Mouse (Mus musculus) urinary bladder, postnatal 10 days (tissue): Measurements from ENCODE around the gene Gm16181.

ENCODE experiments used
- DNase-seq: peaks from one replicate; pipeline ENCODE4 v3.0.0; 2022; ENCODE audit warnings: low spot score

Gm16181 gene

DNA sequence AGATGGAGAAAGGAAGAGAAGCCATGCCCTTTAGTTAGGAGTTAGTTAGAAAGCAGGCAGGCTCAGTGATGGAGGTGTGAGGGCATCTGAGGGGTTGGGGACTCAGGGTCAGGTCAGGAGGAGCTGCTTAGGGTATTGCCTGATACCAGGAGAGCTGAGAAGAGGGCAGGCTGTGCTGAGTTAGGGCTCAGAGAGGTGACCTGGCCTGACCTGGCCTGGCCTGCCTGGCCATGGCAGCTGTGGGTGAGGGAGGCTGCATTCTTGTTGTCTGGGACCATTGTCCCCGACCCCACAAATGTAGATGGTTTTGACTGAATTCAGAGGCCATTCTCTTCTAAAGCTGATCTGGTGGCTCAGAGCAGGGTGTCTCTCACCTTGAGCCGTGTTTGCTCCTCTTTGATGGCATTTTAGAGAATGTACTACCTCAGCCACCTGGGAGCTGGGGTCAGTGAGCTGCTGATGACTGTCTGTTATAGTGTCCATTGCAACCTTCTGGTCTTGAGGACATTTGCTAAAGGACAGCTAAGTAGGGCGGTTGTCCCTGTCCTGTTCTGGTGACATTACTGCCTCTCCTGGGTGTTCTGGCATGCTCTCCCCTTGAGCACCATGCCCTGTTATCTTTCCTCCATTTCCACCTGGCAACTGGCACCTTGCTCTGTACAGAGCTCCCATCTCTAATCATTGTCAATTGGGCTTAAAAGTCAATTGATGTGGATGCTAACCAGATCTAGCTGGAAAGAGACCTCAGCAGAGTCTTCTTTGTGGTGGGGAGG, 29.9 kb downstream of the Gm16181 start:
- DNase-seq, result no peak

GRCm38 (mm10) chr17:35251162-35251719, 30.6 kb downstream of the Gm16181 start:
- no peak for DNase-seq

GRCm38 (mm10) chr17:35251981-35252380, 31.3 kb downstream of the Gm16181 start:
- no peak for DNase-seq

GRCm38 (mm10) chr17:35252619-35253292, 32.1 kb downstream of the Gm16181 start:
- DNase-seq, result no peak

DNA sequence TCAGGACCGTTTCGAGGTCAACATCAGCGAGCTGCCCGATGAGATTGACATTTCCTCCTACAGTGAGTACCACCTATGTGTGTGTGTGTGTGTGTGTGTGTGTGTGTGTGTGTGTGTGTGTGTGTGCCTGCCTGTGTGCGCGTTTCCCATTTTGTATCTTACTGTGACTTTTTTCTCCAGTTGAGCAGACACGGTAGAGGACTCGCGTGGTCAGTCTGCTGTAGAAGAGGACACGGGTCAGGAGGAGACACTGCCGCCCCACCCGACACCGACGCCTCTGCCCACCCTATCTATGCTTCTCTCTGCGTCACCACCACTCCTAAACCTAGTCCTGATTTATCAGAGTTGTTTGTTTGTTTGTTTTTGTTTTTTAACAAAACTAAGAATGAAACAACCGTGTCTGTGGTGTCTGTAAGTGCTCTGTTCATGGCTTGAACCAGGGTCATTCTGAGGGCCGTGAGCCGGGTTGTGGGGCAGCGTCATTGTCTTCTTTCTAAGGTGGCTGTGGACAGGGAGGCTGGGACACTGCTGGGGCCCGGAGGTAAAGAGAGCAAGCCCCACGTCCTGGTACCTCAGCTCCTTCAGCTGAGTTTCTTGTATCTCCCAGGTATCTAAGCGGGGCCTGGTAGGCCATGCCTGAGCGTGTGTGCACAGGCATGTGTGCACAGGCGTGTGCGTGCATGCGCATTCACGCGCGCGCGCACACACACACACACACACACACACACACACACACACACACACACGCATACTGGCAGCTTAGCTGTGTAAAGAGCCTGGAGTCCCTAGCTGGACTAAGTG, 32.9 kb downstream of the Gm16181 start:
- DNase-seq, result no peak

GRCm38 (mm10) chr17:35254241-35255098, 33.8 kb downstream of the Gm16181 start:
- no peak for DNase-seq

GRCm38 (mm10) chr17:35255301-35255700, 34.7 kb downstream of the Gm16181 start:
- no peak for DNase-seq

- no peak for DNase-seq
Measured at GRCm38 (mm10) chr17:35255704-35256103, 35.1 kb downstream of the Gm16181 start.

GRCm38 (mm10) chr17:35257378-35257777, 36.7 kb downstream of the Gm16181 start:
- DNase-seq, result no peak

DNA sequence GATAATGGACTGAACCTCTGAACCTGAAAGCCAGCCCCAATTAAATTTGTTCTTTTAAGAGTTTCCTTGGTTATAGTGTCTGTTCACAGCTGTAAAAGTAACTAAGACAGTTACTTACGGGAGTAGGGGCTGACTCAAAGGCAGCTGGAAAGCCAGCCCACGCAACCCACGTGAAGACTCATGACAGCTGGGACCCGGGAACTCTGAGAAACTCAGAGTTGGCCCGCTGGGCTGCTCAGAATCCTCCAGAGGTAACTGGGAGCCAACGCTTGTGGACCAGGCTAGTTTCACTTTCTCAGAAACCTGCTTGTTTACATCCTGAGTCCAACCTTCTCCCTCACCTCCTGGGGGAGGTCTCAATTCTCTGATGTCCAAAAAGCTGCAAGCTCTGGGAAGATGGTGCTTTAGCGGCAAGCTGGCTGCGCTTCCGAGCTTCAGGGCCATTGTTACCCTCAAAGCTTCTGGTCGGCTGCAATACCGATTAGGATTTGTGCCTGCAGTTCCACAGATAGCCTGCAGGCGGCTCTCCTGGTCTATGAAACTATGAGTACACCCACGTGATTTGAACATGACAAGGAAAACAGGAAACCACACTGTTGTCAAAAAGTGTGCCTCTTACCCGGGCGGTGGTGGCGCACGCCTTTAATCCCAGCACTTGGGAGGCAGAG, 37.3 kb downstream of the Gm16181 start:
- peak; percentile 70 for DNase-seq

- DNase-seq, result no peak
Measured at GRCm38 (mm10) chr17:35258492-35259478, 38.2 kb downstream of the Gm16181 start.

DNA sequence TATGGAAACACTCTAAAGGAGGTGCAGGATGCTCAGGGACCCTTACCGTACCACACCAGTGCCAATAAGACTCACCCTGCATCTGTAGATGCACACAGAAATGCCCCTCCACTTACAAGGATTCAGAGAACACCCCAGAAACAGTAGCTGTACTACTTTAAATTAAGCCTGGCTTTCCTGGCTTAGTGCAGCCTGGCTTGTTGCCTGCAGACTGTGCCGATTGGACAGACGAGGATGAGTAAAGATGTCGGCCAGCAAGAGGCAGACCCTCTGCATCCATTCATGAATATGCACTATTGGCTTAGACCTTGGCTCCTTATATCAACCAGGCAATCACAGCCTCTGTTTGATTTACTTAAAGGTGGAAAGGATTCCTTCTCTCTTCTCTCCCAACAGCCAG, 39.0 kb downstream of the Gm16181 start:
- DNase-seq, result no peak

DNA sequence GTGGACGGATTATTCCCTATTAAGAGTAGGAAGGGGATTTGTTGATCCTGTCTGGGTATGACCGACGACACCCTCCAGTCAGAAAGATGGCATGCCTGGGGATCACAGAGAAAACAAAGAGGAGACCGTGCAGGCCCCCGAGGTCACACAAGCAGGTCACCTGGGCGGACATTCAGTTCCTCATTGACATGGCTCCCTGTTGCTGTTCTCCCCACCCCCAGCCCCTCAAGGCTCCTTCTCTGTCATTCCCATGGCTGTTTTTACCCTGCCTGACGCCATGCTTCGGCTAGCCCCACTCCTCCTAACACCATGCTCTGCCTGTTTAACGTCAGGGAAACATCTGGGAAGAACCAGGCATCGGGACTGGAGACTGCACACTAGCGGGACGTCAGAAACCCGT, 41.0 kb downstream of the Gm16181 start:
- DNase-seq, result no peak

DNA sequence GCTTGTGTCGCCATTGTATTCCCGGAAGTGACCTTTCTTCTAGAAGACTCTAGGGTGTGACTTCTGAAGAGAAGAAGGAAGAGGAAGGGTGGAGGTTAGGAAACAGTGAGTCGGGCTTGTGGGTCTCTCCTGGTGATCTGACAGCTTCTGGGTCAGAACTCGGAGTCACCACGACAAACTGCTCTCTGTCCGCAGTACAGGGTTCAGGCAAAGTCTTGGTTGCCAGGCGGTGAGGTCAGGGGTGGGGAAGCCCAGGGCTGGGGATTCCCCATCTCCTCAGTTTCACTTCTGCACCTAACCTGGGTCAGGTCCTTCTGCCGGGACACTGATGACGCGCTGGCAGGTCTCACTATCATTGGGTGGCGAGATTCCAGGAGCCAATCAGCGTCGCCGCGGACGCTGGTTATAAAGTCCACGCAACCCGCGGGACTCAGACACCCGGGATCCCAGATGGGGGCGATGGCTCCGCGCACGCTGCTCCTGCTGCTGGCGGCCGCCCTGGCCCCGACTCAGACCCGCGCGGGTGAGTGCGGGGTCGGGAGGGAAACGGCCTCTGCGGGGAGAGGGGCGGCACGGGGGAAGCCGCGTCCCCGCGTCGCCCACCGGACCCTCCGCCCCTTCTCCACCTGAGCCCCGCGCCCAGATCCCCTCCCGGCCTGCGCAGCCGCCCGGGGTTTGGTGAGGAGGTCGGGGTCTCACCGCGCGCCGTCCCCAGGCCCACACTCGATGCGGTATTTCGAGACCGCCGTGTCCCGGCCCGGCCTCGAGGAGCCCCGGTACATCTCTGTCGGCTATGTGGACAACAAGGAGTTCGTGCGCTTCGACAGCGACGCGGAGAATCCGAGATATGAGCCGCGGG, 42.3 kb downstream of the Gm16181 start, which contains the start of gene H2-D1:
Gene H2-D1 (plus strand): TSS at position 67 of the 859 bp plus-strand sequence.
- peak; percentile 97 for DNase-seq

DNA sequence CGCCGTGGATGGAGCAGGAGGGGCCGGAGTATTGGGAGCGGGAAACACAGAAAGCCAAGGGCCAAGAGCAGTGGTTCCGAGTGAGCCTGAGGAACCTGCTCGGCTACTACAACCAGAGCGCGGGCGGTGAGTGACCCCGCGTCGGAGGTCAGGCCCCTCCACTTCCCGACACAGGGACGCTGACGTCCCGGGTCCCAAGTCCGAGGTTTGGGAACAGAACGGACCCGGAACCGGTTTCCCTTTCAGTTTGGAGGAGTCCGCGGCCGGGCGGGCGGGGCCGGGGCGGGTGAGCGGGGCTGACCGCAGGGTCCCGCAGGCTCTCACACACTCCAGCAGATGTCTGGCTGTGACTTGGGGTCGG, 42.9 kb downstream of the Gm16181 start:
- DNase-seq, result no peak

DNA sequence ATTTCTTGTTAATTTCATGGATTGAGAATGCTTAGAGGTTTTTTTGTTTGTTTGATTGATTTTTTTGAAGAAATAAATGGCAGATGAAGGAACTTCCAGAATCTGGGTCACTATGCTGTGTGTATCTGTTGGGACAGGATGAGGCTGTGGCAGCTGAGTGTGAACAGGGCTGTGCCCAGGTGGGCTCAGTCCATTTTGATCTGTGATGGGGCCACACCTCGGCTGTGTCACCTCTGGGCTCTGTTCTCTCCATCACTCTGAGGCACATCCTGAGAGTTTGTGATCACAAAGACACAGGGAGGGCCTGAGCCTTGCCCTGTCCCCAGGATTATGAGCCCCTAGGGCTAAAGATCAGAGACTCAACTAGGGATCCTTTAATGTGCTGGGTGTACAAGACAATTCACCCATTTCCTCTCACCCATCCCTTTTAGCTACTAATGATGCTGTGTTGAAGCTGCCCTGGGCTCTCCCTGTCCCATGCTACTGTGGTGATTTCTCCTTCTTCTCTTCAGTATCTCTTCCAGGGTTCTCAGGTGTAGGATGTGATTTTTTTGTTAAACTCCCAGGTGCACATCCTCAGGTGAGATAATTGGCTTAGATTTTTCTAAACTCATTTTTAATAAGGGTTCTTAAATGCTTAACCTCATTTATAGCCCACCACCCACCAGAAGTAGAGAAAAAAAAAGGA, 46.9 kb downstream of the Gm16181 start:
- DNase-seq, result no peak

- DNase-seq, result no peak
Measured at GRCm38 (mm10) chr17:35269653-35270347, 49.2 kb downstream of the Gm16181 start.
